Mouse (Mus musculus) midbrain, postnatal 0 days (tissue): ENCODE data around the gene Dhdh. TPM values are rescaled to one million over a fixed set of nuclear protein-coding genes. Genes with fewer than 3 reads are reported as not detected.

Experiments
- ATAC-seq: fragments of 200-750 bp; cut with Nextera tagmentation; 2 replicates; pipeline ENCODE4 v1.8.0; 2017; ENCODE audit warnings: moderate number of reproducible peaks, mild to moderate bottlenecking, moderate TSS enrichment, moderate library complexity; ENCODE audit not compliant: low FRiP score
- DNase-seq: peaks from one replicate; pipeline ENCODE4 v3.0.0-alpha.2; 2015; ENCODE audit warnings: low spot score
- H3K27ac ChIP-seq: fragments of 300-500 bp; sonication (generic); 2 replicates; pipeline ENCODE4 v1.5.1; 2014; ENCODE audit warnings: low read depth, mild to moderate bottlenecking, low read length, mixed read lengths
- H3K27me3 ChIP-seq: fragments of 300-500 bp; sonication (generic); 2 replicates; pipeline ENCODE4 v1.6.1; 2014; ENCODE audit warnings: low read length, control low read depth, mixed read lengths; ENCODE audit not compliant: insufficient read depth
- H3K36me3 ChIP-seq: fragments of 300-500 bp; sonication (generic); 2 replicates; pipeline ENCODE4 v1.6.1; 2014; ENCODE audit warnings: low read length, control low read depth, mixed read lengths; ENCODE audit not compliant: insufficient read depth
- H3K4me1 ChIP-seq: fragments of 300-500 bp; sonication (generic); 2 replicates; pipeline ENCODE4 v1.6.1; 2014; ENCODE audit warnings: mild to moderate bottlenecking, control low read depth, antibody characterized with exemption, low read length, mixed read lengths; ENCODE audit not compliant: insufficient read depth
- H3K4me2 ChIP-seq: fragments of 300-500 bp; sonication (generic); 2 replicates; pipeline ENCODE4 v1.6.1; 2014; ENCODE audit warnings: low read depth, mild to moderate bottlenecking, low read length, mixed read lengths; ENCODE audit not compliant: poor library complexity, severe bottlenecking
- H3K4me3 ChIP-seq: fragments of 300-500 bp; sonication (generic); 2 replicates; pipeline ENCODE4 v1.5.1; 2014; ENCODE audit warnings: low read depth, mild to moderate bottlenecking, low read length, moderate library complexity
- H3K9ac ChIP-seq: fragments of 300-500 bp; sonication (generic); replicated peaks from 2 replicates; pipeline ENCODE4 v1.6.1; 2014; ENCODE audit warnings: mild to moderate bottlenecking, low read length, moderate library complexity, mixed read lengths; ENCODE audit not compliant: poor library complexity, severe bottlenecking
- H3K9me3 ChIP-seq: fragments of 300-500 bp; sonication (generic); 2 replicates; pipeline ENCODE4 v1.6.1; 2016; ENCODE audit warnings: low read length, control low read depth
- CTCF ChIP-seq: IDR thresholded peaks from 2 replicates; pipeline ENCODE4 v1.5.1; 2016; ENCODE audit warnings: antibody characterized with exemption, mild to moderate bottlenecking
- WGBS: fragments of 180-500 bp; shearing (Covaris S2); extraction: QIAGEN DNeasy Blood & Tissue Kit; methylation state at CpG from one replicate; pipeline ENCODE4 v1.1.7; 2014; 5-methylcytosine and 5-hydroxymethylcytosine counted together
- microRNA-seq: library from miRNA; unstranded; fragments of <30 nt; microRNA quantifications from one replicate; pipeline ENCODE4, GENCODE M21; 2016; ENCODE audit warnings: borderline number of aligned reads
- polyA plus RNA-seq: library from polyadenylated mRNA; unstranded; fragments of >200 nt; fragmentation: Nextera tagmentation; extraction: Ambion mirVana; gene quantifications from 2 replicates; pipeline ENCODE4 v1.2.1, GENCODE M21; 2015
- total RNA-seq: library from RNA; depleted of rRNA; stranded (reverse); fragments of >200 nt; gene quantifications from 2 replicates; pipeline ENCODE4 v1.2.3, GENCODE M21; 2014; rRNA removed

The Dhdh gene
- total and polyA plus RNA-seq, 2 experiments from 2014 or later: 4.3 to 6.1 TPM

DNA sequence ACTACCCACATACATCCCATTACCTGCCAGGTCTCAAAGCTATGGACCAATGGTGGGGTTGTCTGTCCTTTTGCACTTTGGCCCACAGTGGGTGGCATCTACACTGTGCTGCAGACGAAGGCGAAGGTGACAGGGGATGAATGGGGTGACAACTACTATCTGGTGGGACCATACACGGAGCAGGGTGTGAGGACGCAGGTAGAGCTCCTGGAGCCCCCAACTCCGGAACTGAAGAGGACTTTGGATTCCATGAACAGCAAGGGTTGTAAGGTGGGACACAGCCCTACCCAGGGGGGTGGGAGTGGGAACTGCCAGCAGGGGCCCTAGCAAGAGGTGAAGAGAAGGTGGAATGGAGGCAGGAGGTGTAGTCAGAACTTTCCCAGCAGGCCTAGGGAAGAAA lies 52.2 kb downstream of the Dhdh start:
- Histone ChIP-seq H3K4me3 (no peak overlapping the region), H3K4me2 (no peak overlapping the region), H3K27ac (no peak overlapping the region), H3K36me3 (peaks cover 15% of the 10 kb centered on the region; the same call in 1 of the 2 replicates), H3K9ac (0 out of 2 replicates have a peak overlapping the region, but pooled peaks have one; percentile 19), H3K27me3 (no peaks in the 10 kb centered on the region), H3K4me1 (peaks cover 15% of the 10 kb centered on the region; the same call in 1 of the 2 replicates), H3K9me3 (no peaks in the 10 kb centered on the region)
- WGBS: 97% methylated on average over 5 of the region's 5 CpGs
- no peak for ATAC-seq
- DNase-seq: no peak
- TF ChIP-seq CTCF: no peak

GRCm38 (mm10) chr7:45435038-45435437 lies 53.6 kb downstream of the Dhdh start:
- no peaks in the 10 kb centered on the region for H3K27me3 ChIP-seq
- H3K36me3 ChIP-seq: peaks cover 18% of the 10 kb centered on the region
- H3K4me2 ChIP-seq: peak overlapping the region; percentile 88
- H3K4me1 ChIP-seq: peaks cover 15% of the 10 kb centered on the region; the same call in 1 of the 2 replicates
- peak; percentile 31 for DNase-seq
- 2% methylated on average over 16 of the region's 16 CpGs for WGBS
- no peaks in the 10 kb centered on the region for H3K9me3 ChIP-seq
- H3K9ac ChIP-seq: peak overlapping the region; percentile 50
- H3K27ac ChIP-seq: peak overlapping the region; percentile 55
- TF ChIP-seq CTCF: no peak
- ATAC-seq: no peak
- peak overlapping the region; percentile 67 for H3K4me3 ChIP-seq

- ATAC-seq (peak; percentile 96), DNase-seq (peak; percentile 100)
- H3K9me3 ChIP-seq: no peaks in the 10 kb centered on the region
- WGBS: under 1% methylated on average over 45 of the region's 45 CpGs
- peak; percentile 98 for TF ChIP-seq CTCF
- peak within 1 kb of the TSS; percentile 95 for H3K4me2 ChIP-seq
- H3K36me3 ChIP-seq: peaks cover 22% of the 10 kb centered on the region
- H3K4me1 ChIP-seq: peaks cover 15% of the 10 kb centered on the region; the same call in 1 of the 2 replicates
- H3K9ac ChIP-seq: peak within 1 kb of the TSS; percentile 66
- H3K27me3 ChIP-seq: no peaks in the 10 kb centered on the region
- peak within 1 kb of the TSS; percentile 67 for H3K4me3 ChIP-seq
- peak within 1 kb of the TSS; percentile 65 for H3K27ac ChIP-seq
Measured at GRCm38 (mm10) chr7:45434203-45435015, 54.2 kb downstream of the Dhdh start, which contains the start of gene Gys1. Gys1 (plus strand) TSS chr7:45434844.

- Histone ChIP-seq H3K9me3 (no peaks in the 10 kb centered on the region), H3K4me2 (peak overlapping the region; percentile 95), H3K9ac (peak overlapping the region; percentile 66), H3K27ac (peak overlapping the region; percentile 65), H3K4me1 (peaks cover 15% of the 10 kb centered on the region; the same call in 1 of the 2 replicates), H3K4me3 (peak overlapping the region; percentile 67), H3K36me3 (peaks cover 28% of the 10 kb centered on the region), H3K27me3 (no peaks in the 10 kb centered on the region)
- TF ChIP-seq CTCF: no peak
- DNase-seq (no peak), ATAC-seq (no peak)
- under 1% methylated on average over 7 of the region's 7 CpGs for WGBS
Measured at GRCm38 (mm10) chr7:45433835-45434202, 54.8 kb downstream of the Dhdh start.

- no peaks in the 10 kb centered on the region for H3K4me1 ChIP-seq
- no peak overlapping the region for H3K4me3 ChIP-seq
- no peak for DNase-seq
- peaks cover 86% of the 10 kb centered on the region for H3K36me3 ChIP-seq
- H3K9me3 ChIP-seq: no peaks in the 10 kb centered on the region
- no peak overlapping the region for H3K27ac ChIP-seq
- no peak for ATAC-seq
- no peak overlapping the region for H3K9ac ChIP-seq
- no peak for TF ChIP-seq CTCF
- 93% methylated on average over 8 of the region's 8 CpGs for WGBS
- H3K27me3 ChIP-seq: no peaks in the 10 kb centered on the region
- H3K4me2 ChIP-seq: no peak overlapping the region
Measured at GRCm38 (mm10) chr7:45426556-45426955, 62.0 kb downstream of the Dhdh start.

- WGBS: 94% methylated on average over 14 of the region's 14 CpGs
- Histone ChIP-seq H3K4me1 (no peaks in the 10 kb centered on the region), H3K9ac (no peak overlapping the region), H3K27ac (no peak overlapping the region), H3K4me2 (no peak overlapping the region), H3K9me3 (no peaks in the 10 kb centered on the region), H3K27me3 (peaks cover 38% of the 10 kb centered on the region), H3K4me3 (no peak overlapping the region), H3K36me3 (peaks cover 49% of the 10 kb centered on the region)
- no peak for DNase-seq
- no peak for ATAC-seq
- no peak for TF ChIP-seq CTCF
Measured at GRCm38 (mm10) chr7:45421194-45421593, 67.4 kb downstream of the Dhdh start.

Small RNA genes lying within 50 kb of the gene (microRNA-seq; reads per million reads assigned to microRNA genes)
- gene Gm22133: not detected

Other genes with a start within 250 kb of the Dhdh start
Only the 30 nearest of the 36 such genes appear.
- not detected in 2 replicates for gene Slc6a21, start 211.3 kb downstream of the Dhdh start, total RNA-seq
- not detected in 2 replicates for gene Slc6a21, start 211.3 kb downstream of the Dhdh start, polyA plus RNA-seq
- 22.6 and 35.4 TPM in 2 replicates for gene Trpm4, start 155.0 kb downstream of the Dhdh start, total RNA-seq
- 10.4 and 10.7 TPM in 2 replicates for gene Trpm4, start 155.0 kb downstream of the Dhdh start, polyA plus RNA-seq
- 0.33 TPM in 1 of 2 replicates, not detected in the other for gene Hrc, start 153.5 kb downstream of the Dhdh start, total RNA-seq
- gene Hrc, start 153.5 kb downstream of the Dhdh start, polyA plus RNA-seq: 0.26 and 0.49 TPM in 2 replicates
- gene Ppfia3, start 121.8 kb downstream of the Dhdh start, total RNA-seq: 87.4 and 104 TPM in 2 replicates
- 28.9 and 31.6 TPM in 2 replicates for gene Ppfia3, start 121.8 kb downstream of the Dhdh start, polyA plus RNA-seq
- gene Lin7b, start 118.2 kb downstream of the Dhdh start, total RNA-seq: 68.6 and 96.6 TPM in 2 replicates
- 59.9 and 70.3 TPM in 2 replicates for gene Lin7b, start 118.2 kb downstream of the Dhdh start, polyA plus RNA-seq
- gene Snrnp70, start 93.1 kb downstream of the Dhdh start, total RNA-seq: 249 and 258 TPM in 2 replicates
- gene Snrnp70, start 93.1 kb downstream of the Dhdh start, polyA plus RNA-seq: 108 and 131 TPM in 2 replicates
- gene Kcna7, start 83.2 kb downstream of the Dhdh start, total RNA-seq: not detected in 2 replicates
- gene Kcna7, start 83.2 kb downstream of the Dhdh start, polyA plus RNA-seq: 0.06 TPM in 1 of 2 replicates, not detected in the other
- gene Ntf5, start 75.1 kb downstream of the Dhdh start, total RNA-seq: 0.24 TPM in 1 of 2 replicates, not detected in the other
- not detected in 2 replicates for gene Ntf5, start 75.1 kb downstream of the Dhdh start, polyA plus RNA-seq
- gene Lhb, start 68.0 kb downstream of the Dhdh start, total RNA-seq: 1.8 TPM in 1 of 2 replicates, not detected in the other
- gene Lhb, start 68.0 kb downstream of the Dhdh start, polyA plus RNA-seq: 0.32 and 0.70 TPM in 2 replicates
- gene Gys1, start 54.0 kb downstream of the Dhdh start, total RNA-seq: 11.5 and 19.7 TPM in 2 replicates
- gene Gys1, start 54.0 kb downstream of the Dhdh start, polyA plus RNA-seq: 12.0 and 12.2 TPM in 2 replicates
- gene Ruvbl2, start 50.7 kb downstream of the Dhdh start, total RNA-seq: 129 and 146 TPM in 2 replicates
- gene Ruvbl2, start 50.7 kb downstream of the Dhdh start, polyA plus RNA-seq: 80.5 and 90.8 TPM in 2 replicates
- 2,165 and 2,428 TPM in 2 replicates for gene Ftl1, start 28.9 kb downstream of the Dhdh start, total RNA-seq
- 4,797 and 5,109 TPM in 2 replicates for gene Ftl1, start 28.9 kb downstream of the Dhdh start, polyA plus RNA-seq
- 119 and 144 TPM in 2 replicates for gene Bax, start 21.9 kb downstream of the Dhdh start, total RNA-seq
- 254 and 258 TPM in 2 replicates for gene Bax, start 21.9 kb downstream of the Dhdh start, polyA plus RNA-seq
- not detected in 2 replicates for gene Tulp2, start 6.9 kb downstream of the Dhdh start, total RNA-seq
- 0.37 and 0.67 TPM in 2 replicates for gene Tulp2, start 6.9 kb downstream of the Dhdh start, polyA plus RNA-seq
- 0.52 and 1.6 TPM in 2 replicates for gene Gm45808, start 2.0 kb downstream of the Dhdh start, total RNA-seq
- not detected in 2 replicates for gene Gm45808, start 2.0 kb downstream of the Dhdh start, polyA plus RNA-seq
- gene Nucb1, start 21.6 kb upstream of the Dhdh start, total RNA-seq: 92.2 and 137 TPM in 2 replicates
- 137 and 144 TPM in 2 replicates for gene Nucb1, start 21.6 kb upstream of the Dhdh start, polyA plus RNA-seq
- gene Ppp1r15a, start 37.5 kb upstream of the Dhdh start, total RNA-seq: 17.2 and 17.4 TPM in 2 replicates
- gene Ppp1r15a, start 37.5 kb upstream of the Dhdh start, polyA plus RNA-seq: 18.7 and 18.8 TPM in 2 replicates
- 2.0 and 2.1 TPM in 2 replicates for gene Plekha4, start 37.5 kb upstream of the Dhdh start, total RNA-seq
- gene Plekha4, start 37.5 kb upstream of the Dhdh start, polyA plus RNA-seq: 1.2 and 1.6 TPM in 2 replicates
- not detected in 2 replicates for gene Hsd17b14, start 66.1 kb upstream of the Dhdh start, total RNA-seq
- 0.15 and 0.20 TPM in 2 replicates for gene Hsd17b14, start 66.1 kb upstream of the Dhdh start, polyA plus RNA-seq
- 12.4 and 14.9 TPM in 2 replicates for gene Bcat2, start 81.3 kb upstream of the Dhdh start, total RNA-seq
- gene Bcat2, start 81.3 kb upstream of the Dhdh start, polyA plus RNA-seq: 18.3 and 19.3 TPM in 2 replicates
- gene Fgf21, start 126.7 kb upstream of the Dhdh start, total RNA-seq: not detected in 2 replicates
- not detected in 2 replicates for gene Fgf21, start 126.7 kb upstream of the Dhdh start, polyA plus RNA-seq
- not detected in 2 replicates for gene Fut1, start 128.5 kb upstream of the Dhdh start, total RNA-seq
- not detected in 2 replicates for gene Fut1, start 128.5 kb upstream of the Dhdh start, polyA plus RNA-seq
- 0.11 TPM in 1 of 2 replicates, not detected in the other for gene Izumo1, start 133.0 kb upstream of the Dhdh start, total RNA-seq
- 0.11 TPM in 1 of 2 replicates, not detected in the other for gene Izumo1, start 133.0 kb upstream of the Dhdh start, polyA plus RNA-seq
- gene Rasip1, start 138.7 kb upstream of the Dhdh start, total RNA-seq: 36.0 and 38.5 TPM in 2 replicates
- gene Rasip1, start 138.7 kb upstream of the Dhdh start, polyA plus RNA-seq: 24.0 and 25.1 TPM in 2 replicates
- 2.7 and 3.3 TPM in 2 replicates for gene Mamstr, start 151.2 kb upstream of the Dhdh start, total RNA-seq
- gene Mamstr, start 151.2 kb upstream of the Dhdh start, polyA plus RNA-seq: 2.8 and 3.0 TPM in 2 replicates
- 0.99 TPM in 1 of 2 replicates, not detected in the other for gene Fut2, start 177.6 kb upstream of the Dhdh start, total RNA-seq
- gene Fut2, start 177.6 kb upstream of the Dhdh start, polyA plus RNA-seq: 0.27 and 0.29 TPM in 2 replicates
- gene Ntn5, start 195.2 kb upstream of the Dhdh start, total RNA-seq: 1.3 and 1.4 TPM in 2 replicates
- gene Ntn5, start 195.2 kb upstream of the Dhdh start, polyA plus RNA-seq: 0.37 and 0.73 TPM in 2 replicates
- gene Sec1, start 205.6 kb upstream of the Dhdh start, total RNA-seq: 0.28 and 1.0 TPM in 2 replicates
- gene Sec1, start 205.6 kb upstream of the Dhdh start, polyA plus RNA-seq: 0.37 and 0.79 TPM in 2 replicates
- 118 and 130 TPM in 2 replicates for gene Car11, start 211.0 kb upstream of the Dhdh start, total RNA-seq
- gene Car11, start 211.0 kb upstream of the Dhdh start, polyA plus RNA-seq: 107 and 114 TPM in 2 replicates
- 8.4 and 9.6 TPM in 2 replicates for gene Dbp, start 216.3 kb upstream of the Dhdh start, total RNA-seq
- gene Dbp, start 216.3 kb upstream of the Dhdh start, polyA plus RNA-seq: 4.6 and 4.8 TPM in 2 replicates